Mouse (Mus musculus): ENCODE results near the gene Nostrin.

The Nostrin gene

DNA sequence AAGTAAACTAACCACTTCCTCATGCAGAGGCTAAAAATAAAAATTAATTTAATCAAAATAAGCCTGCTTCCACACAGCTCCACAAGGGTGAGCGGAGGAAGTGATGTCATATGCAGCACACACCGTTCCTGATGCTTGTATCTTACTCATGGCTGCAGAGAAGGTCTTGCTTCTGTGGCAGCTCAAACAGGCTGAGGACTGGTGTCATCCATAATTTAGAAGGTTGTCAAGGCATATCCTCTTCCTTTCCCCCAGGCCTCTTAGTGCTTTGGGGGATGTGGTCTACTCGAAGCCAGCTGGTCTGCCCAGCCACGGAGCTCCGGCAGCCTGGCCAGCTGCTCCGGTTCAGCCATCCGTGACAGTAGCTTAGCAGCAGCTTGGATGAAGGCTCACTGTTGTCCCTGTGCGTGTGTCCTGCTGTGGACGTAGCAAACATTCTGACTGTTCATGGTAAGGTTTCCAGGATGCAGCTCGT, 6.6 kb upstream of the Nostrin start:
- no peak for DNase-seq (ENCODE audit: extremely low read depth, low read depth)

DNA sequence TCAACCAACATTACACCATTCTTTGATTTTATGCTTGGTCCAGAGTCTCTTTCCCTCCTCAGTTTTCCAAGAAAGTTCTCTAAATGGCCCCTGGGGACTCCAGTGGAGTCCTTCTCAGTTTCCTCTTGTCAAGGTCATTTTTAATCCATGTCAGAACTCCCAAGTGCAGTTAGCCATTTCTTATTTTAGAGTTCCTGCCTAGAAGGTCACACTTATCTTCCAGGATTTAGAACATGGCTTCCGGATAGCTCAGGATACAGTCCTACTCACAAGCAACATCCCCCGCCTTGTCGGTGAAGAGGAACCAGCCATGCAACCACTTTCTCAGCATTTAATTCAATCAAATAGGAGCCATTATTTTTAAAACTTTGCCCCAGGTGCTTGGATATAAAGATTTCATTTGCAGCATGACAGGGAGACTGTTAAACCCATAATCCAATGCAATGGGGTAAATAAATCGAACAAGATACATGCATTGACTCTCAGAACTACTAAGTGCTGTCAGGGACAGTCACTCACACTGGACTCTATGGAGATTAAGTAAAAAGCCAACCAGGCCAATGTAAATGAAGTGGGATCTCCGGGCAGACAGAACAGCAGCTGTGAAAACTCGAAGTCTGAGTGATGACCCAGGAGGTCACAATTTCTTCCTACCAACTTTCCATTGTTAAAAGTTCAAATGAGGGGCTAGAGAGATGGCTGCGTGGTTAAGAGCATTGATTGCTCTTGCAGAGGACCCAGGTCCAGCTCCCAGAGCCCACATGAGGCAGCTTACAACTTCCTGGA, 6.0 kb upstream of the Nostrin start:
- DNase-seq (ENCODE audit: extremely low read depth, low read depth) = no peak

DNA sequence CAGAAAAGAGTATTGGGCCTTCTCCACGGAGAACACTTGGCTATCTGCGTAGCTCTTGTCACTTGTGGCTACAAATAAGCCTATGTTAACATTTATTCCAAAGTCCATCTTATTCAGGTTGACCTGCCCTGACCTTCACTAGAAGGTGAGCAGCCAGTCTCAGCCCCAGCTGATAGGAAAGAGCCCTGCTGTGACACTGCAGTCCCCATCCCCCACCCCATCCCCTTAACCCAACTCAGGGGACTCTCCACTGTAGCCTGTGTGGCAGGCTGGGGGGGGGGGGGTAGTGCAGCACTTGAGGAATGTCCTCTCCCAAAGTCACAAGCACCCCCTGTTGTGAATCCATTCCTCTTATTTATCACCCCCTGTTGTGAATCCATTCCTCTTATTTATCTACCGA, 3.6 kb upstream of the Nostrin start:
- no peak for DNase-seq (ENCODE audit: extremely low read depth, low read depth)

DNA sequence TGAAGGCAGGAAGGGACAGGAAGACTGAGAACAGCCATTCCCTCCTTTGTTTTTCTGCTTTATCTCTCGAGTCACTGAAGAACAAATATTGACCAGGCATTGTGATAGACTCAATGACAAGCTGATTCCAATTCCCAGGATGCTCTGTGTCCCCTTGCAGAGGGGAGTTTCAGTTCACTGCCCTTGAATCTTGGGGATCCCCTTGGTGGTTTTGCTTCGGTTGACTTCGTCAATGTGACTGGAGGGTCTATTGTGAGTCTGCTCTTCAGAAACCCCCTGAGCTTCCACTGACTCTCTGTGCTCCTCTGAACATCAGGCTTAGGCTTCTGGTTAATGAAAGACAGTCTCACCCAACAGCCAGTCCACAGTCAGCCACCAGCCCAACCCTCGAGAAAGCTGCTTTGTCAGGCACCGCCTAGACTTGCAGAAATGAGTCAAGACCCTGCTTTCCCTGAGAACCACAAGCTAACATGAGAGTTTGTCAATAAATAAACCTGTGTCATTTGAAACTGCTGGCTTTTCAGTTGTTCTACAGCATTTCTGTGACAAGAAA, 3.0 kb upstream of the Nostrin start:
- DNase-seq (ENCODE audit: extremely low read depth, low read depth) = no peak

DNA sequence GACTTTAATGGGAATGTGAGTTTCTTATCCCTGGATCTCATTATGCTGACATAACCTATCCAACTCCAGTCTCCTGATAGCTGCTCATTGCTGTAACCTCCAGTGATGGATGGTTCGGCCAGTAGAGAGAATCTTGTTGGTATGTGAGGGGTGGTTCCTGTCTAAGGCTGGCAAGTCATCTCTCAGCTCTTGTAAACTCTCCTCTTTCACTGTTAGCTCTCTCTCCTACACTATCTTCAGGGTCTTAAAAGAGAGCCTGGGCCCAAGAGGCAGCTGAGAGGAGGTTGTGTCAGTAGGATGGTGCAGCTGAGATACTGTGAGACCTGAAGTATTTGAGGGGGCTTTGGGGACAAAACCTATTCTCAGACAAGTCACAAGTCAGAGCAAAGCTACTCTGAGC, 1.4 kb upstream of the Nostrin start:
- DNase-seq (ENCODE audit: extremely low read depth, low read depth) = no peak

DNA sequence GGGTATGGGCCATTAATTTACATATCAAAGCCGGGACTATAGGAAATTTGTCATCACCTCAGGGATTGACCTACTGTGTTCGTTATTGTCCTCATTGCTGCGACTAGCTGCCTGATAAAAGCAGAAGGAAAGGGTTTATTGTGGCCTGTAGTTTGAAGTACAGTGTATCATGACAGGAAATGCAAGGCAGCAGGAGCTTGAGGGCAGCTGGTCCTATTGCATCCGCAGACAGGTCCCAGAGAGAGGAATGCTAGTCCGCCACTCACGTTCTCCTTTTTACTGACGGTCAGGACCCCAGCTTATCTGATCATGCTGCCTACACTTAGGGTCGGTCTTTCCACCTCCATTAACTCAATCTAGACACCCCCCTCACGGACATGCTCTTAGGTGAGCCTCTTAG, 663 bp upstream of the Nostrin start:
- DNase-seq (ENCODE audit: extremely low read depth, low read depth) = no peak

DNA sequence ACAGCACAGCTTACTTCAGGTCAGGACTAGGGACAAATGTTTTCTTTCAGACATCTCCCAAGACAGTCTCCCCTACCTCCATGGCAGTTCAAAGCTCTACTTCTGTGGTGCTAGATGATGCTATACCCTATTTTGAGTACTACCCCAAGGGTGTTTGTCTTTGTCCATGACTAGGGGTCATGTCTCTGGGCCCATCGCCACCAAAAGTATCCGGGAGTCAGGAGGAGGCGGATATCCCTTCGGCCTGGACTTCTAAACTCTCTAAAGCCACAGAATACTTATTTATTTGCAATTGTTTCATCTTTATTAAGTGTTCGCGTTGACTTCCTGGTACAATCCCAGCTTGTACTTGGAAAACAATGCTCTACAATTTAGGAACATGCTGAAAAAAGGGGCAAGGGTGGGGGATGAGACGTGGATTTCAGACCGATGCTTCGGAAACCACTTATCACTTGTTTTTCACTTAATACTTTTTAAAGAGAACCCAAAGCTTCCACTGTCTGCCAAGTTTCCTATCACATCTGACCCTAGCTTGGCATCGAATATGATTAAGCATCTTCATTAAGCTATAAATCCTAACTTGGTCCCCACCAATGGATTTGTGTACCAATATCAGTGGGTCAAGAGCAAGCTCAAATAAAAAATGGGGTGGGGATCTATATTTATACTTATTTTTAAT, 1.9 kb downstream of the Nostrin start:
- DNase-seq (ENCODE audit: extremely low read depth, low read depth) = no peak

DNA sequence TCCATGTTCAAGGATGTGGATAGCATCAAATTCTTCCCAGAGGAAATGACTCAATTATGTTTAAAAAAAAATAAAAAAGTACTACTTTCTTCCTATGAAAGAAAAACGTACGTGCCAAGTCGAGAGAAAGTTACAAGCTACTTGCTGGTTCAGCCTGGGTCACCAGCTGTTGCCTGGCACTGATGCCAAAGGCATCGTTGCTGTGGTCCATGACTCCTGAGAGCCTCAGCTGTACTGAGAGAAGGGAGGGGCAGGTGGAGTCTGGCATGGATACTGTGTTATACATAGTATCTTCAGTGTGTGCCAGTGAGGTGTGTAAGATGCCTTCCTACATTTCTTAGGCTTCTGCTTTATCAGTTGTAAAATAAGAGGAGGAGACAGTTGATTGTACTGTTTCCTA, 3.2 kb downstream of the Nostrin start:
- DNase-seq (ENCODE audit: extremely low read depth, low read depth) = no peak

DNA sequence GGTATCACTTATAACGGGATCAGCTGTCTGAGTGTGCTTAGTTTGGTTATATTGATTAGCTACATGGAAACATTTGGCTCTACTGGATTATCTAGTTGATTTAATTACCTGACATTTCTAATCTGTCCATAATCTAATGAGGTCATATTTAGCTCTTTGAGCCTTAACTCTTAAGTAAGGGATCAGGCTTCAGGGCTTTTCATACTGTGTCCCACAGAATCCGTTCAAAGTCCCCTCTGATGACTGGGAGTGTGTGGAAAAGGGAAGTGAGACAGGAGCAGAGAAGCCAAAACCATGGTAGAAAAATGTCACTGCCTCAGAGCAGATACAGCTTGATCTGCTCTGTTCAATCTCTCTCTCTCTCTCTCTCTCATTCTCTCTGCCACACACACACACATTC, 4.6 kb downstream of the Nostrin start:
- no peak for DNase-seq (ENCODE audit: extremely low read depth, low read depth)

DNA sequence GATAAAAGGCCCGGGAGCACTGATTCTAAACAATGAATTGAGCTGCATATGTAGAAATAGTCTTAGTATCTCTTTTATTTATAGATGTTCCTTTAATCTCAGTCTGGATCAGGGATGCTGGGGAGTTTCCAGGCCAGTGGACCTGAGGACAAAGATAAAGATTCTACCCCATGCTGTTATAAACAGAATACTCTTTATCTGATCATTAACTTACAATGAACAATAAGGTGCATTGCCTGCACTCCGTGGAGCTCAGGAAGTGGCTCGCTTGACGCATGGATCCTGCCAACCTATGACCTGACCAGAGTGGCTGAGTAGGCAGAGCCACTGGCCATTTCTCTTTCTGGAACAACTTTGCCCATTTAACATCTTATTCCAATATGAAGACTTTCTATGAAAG, 5.2 kb downstream of the Nostrin start:
- no peak for DNase-seq (ENCODE audit: extremely low read depth, low read depth)

DNA sequence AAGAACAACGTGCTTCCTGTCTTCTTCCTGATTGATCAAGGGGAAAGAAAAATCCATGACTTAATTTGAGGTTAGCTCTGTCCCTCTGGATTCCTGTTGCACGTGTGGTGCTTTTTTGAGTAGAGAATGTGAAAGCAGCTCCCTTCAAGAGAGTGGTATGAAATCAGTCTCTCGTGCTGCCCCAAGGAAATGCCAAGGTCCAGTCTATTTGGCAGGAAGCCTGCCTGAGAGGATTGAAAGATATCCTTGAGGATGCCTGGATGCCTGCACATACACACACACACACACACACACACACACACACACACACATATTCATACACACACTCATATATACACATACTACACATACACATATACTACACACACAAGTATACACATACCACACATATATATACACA, 13.1 kb downstream of the Nostrin start:
- DNase-seq (ENCODE audit: extremely low read depth, low read depth) = no peak

DNA sequence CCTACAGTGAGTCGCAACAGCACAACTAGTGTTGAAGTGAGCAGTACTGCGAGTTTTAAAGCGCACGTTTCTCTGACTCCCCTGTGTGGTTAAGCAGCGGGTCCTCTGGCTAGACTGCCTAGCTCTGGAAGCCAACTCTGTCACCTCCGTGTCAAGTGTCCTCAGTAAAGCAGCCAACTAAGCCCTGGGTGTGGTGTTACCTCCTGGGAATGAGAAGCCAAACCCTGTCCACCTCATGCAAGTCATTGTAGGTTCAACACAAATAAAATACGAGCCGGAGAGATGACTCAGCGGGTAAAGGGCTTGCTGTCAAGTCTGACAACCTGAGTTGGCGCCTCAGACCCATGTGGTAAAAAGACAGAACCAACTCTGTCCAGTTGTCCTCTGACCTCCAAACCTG, 13.6 kb downstream of the Nostrin start:
- DNase-seq (ENCODE audit: extremely low read depth, low read depth) = no peak

DNA sequence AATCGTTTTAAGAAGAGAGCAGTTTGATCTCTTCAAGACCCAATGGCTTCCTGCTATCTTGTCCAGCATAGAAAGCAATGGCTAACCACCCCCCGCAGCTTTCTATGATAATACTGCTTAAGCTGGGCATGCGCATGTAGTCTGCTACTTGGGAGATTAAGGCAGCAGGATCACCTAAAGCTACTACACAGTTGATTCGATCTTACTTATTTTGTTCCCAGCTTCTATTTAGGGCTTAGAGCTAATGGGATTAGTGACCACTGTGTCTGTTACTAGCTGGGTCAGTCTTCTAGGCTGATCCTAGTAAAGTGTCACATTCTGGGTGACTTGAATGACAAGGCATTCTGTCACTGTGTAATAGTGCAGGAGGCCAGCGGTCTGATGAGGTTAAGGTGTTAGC, 15.2 kb downstream of the Nostrin start:
- DNase-seq (ENCODE audit: extremely low read depth, low read depth) = no peak

DNA sequence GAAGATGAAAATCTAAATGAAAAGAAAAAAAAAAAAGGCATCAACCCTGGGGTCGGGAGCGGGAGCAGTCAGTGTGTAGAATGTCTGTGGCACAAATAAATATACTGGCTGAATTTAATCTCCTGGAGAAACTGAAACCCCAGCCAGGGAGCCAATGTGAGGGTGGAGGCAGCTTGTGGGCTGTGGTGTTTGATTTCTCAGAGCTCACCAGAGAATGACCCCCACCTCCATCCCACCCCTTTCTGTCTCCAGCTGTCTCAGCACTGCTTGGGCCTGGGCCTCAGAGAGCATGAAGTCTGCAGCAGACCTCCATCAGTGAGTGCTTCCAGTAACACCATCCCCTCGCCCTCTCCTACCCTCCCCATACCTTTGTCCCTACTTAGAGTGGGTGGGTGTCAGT, 20.3 kb downstream of the Nostrin start:
- no peak for DNase-seq (ENCODE audit: extremely low read depth, low read depth)

DNA sequence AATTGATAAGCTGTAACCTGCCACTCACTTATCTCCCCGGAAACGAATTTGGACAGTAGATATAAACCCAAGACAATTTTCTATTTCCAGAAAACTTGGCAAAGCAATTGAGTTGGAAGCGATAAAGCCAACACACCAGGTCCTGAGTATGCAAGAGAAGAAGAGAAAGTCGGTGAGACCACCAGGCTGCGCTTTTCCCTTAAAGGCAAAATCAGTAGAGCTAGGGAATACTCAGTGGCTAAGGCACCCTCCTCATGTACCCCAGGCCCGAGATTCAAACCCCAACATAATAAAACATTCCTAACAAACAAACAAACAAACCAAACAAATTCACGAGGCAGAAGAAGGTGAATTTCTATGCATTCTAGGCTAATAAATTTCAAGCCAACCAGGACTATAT, 20.7 kb downstream of the Nostrin start:
- DNase-seq (ENCODE audit: extremely low read depth, low read depth) = no peak

DNA sequence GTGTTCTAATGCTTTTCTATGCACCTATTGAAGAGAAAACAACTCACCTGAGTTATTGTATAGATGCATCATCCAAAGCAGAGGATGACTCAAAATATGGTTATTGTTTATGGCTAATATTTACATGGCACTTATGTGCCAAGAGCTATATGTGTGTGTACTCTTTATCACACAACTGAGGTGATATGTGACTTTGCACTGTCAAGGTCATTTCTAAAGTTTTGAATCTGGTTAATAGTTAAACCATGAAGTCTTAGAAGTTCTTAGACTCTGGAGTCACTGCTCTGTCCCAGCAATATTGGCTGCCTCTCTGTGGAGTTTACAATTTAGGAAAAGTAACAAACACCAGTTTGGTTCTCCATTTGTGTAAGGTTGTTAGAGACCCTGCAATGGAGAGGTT, 23.3 kb downstream of the Nostrin start:
- DNase-seq (ENCODE audit: extremely low read depth, low read depth) = no peak

DNA sequence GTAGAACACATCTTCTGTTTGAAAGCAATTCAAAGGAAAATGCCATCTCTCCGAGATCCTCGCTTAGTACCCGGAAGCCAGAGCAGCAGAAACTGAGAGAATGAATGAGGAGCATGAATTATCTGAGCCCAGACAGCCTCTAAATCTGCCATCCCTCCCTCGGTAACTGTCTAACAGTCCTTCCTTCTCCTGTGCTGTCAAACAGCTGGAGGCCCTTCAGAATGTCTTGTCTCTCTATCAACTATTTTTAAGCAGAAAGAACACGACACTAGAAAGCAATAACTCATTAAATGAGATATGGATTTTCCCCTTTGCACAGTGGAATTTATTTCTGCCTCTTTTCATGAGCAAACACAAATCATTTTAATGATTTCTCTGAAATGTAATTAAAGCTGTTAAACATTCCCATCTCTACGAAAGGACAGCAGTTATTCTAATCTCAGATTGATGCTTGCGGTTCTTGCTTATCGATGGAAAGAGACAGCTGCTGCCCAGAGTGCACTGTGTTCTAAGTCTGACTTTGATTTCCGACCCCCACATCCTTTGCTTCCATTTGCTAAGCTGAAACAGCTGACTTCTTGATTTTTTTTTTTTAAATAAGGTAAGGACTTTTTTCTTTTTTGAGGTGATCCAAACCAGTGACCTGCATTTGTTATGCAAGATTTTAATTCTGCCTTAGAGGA, 34.9 kb downstream of the Nostrin start:
- no peak for DNase-seq (ENCODE audit: extremely low read depth, low read depth)

DNA sequence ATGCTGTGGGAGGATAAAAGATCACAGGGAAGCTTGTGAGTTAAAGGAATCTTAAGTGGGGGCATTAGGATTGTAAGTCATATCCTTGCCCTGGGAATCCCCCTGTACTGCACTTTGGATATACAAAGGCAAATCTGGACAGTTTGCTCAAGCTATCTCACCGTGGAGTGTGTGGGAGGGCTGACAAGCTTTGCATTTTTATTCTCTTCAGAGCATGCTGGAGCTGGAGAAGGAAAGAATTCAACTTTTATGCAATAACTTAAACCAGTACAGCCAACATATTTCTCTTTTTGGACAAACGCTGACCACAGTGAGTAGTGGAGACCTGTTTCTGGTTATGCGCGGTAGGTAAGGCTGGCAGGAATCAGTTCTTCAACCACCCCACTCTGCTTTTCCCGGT, 39.7 kb downstream of the Nostrin start:
- DNase-seq (ENCODE audit: extremely low read depth, low read depth) = no peak

DNA sequence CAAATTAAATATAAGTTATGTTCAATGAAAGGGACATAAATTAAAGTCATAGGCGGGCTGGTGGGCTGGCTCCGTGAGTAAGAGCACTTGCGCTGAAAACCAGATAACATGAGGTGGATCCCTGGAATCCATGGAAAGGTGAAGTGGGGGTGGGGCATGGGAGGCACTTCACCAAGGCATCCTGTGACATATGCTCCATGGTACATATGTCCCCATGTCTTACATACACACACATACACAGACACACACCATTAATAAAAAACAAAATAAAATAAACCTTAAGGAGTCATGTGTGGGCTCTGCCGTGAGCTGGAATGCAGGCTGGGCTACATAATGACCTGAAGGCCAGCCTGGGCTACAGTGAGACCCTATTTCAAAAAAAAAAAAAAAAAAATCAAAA, 44.1 kb downstream of the Nostrin start:
- no peak for DNase-seq (ENCODE audit: extremely low read depth, low read depth)

DNA sequence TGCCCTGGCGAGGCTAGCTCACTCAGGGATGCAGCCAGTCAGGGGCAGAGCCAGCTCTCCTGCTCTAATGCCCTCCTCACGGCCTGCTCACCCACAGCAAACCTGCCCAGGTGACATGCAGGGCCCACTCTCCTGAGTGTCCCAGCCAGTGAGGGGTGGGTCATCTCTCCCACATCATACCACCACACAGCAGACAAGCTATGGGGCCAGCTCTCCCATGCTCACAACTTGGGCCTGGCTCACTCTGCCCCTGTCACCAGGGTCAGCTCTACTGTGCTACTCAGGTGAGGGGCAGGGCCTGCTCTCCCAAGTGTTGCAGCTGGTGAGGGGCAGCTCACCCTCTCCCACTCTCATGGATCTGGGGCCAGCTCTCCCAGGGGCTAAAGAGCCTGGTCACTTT, 52.4 kb downstream of the Nostrin start:
- no peak for DNase-seq (ENCODE audit: extremely low read depth, low read depth)

DNA sequence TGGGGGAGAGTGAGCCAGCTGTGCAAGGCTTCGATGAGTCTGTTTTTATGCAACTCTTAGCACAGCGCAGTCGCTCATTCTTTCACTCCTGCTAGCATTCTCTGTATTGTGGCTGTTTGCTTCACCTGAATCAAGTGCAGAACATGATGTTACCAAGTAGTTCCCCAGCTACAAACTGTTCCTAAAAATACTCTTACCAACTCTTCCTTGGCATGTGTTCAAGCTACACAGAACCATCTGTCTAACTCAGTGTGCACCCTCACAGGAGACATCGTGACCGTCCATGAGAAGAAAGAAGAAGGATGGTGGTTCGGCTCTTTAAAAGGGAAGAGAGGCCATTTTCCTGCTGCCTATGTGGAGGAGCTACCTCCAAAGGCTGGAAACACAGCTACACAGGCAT, 53.1 kb downstream of the Nostrin start:
- DNase-seq (ENCODE audit: extremely low read depth, low read depth) = no peak

DNA sequence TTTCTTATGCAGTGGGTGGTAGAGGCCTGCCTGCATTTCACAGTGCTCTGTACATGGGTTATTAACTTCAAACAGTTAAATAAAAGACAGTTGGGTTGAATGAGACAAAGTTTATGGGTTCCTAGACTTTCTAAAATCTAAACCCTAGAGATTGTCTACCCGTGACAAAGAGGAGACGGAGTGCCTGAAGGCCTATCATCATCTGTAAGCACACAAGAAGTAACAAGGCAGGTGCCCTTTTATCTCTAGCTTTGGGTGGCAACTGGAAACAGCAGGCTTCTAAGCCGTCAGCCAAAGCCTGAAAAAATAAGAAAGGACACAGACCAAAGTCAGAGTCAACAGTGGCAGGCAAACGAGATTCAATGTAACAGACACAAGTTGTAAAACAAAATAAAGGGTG, 53.6 kb downstream of the Nostrin start:
- DNase-seq (ENCODE audit: extremely low read depth, low read depth) = no peak

Measured in MEL-GATA-1-ER (cell line).